Mouse (Mus musculus) neutrophil, adult 65 days (primary cell): ENCODE data around the gene Pde2a. TPM values are rescaled to one million over a fixed set of nuclear protein-coding genes. Genes with fewer than 3 reads are reported as not detected.

ENCODE experiments used
- total RNA-seq: library from RNA; stranded (reverse); gene quantifications from 2 replicates; pipeline ENCODE4 v1.2.4, GENCODE M21; 2023

Gene Pde2a
- total RNA-seq: 223 and 258 TPM in 2 replicates

GRCm38 (mm10) chr7:101421529-101421928 lies at the start of gene Pde2a:
Pde2a (plus strand) TSS chr7:101421691.

GRCm38 (mm10) chr7:101410267-101410936 lies 11.1 kb upstream of the Pde2a start, which contains the start of gene Gm45837:
Gm45837 (plus strand) TSS chr7:101410886.

Other genes starting within 250 kb of the Pde2a start
- gene Atg16l2, start 119.4 kb upstream of the Pde2a start, total RNA-seq: 143 and 211 TPM in 2 replicates
- 3.7 and 5.4 TPM in 2 replicates for gene Stard10, start 104.6 kb upstream of the Pde2a start, total RNA-seq
- gene Arap1, start 73.6 kb upstream of the Pde2a start, total RNA-seq: 417 and 613 TPM in 2 replicates
- 64.5 and 75.3 TPM in 2 replicates for gene Gm45837, start 10.8 kb upstream of the Pde2a start, total RNA-seq
- not detected in 2 replicates for gene Art2b, start 163.9 kb downstream of the Pde2a start, total RNA-seq
- 9.7 and 9.9 TPM in 2 replicates for gene Clpb, start 241.9 kb downstream of the Pde2a start, total RNA-seq